Mouse (Mus musculus): ENCODE measurements around the gene Idua. TPM values are rescaled to one million over a fixed set of nuclear protein-coding genes. Genes with fewer than 3 reads are reported as not detected.

The Idua gene
- polyA plus RNA-seq, 1 experiment from 2014 or later: 11.1 TPM

GRCm38 (mm10) chr5:108645651-108646342, 14.3 kb upstream of the Idua start:
- H3K4me3 ChIP-seq (replicated peaks): no peak overlapping the region
- H3K36me3 ChIP-seq: peaks cover 92% of the 10 kb centered on the region
- no peak overlapping the region for H3K4me2 ChIP-seq
- H3K27ac ChIP-seq: no peak overlapping the region
- no peaks in the 10 kb centered on the region for H3K27me3 ChIP-seq
- no peaks in the 10 kb centered on the region for H3K4me1 ChIP-seq
- no peaks in the 10 kb centered on the region for H3K9me3 ChIP-seq (replicated peaks)
- no peak for ATAC-seq (replicated peaks; ENCODE audit: low FRiP score)
- H3K9ac ChIP-seq: no peak overlapping the region
- WGBS: 93% methylated on average over 9 of the region's 9 CpGs

GRCm38 (mm10) chr5:108646343-108646660, 13.8 kb upstream of the Idua start:
- no peak for ATAC-seq (replicated peaks; ENCODE audit: low FRiP score)
- H3K4me3 ChIP-seq (replicated peaks): no peak overlapping the region
- no peak overlapping the region for H3K9ac ChIP-seq
- peaks cover 92% of the 10 kb centered on the region for H3K36me3 ChIP-seq
- no peak overlapping the region for H3K27ac ChIP-seq
- H3K4me2 ChIP-seq: no peak overlapping the region
- H3K27me3 ChIP-seq: no peaks in the 10 kb centered on the region
- WGBS: 91% methylated on average over 3 of the region's 3 CpGs
- no peaks in the 10 kb centered on the region for H3K4me1 ChIP-seq
- no peaks in the 10 kb centered on the region for H3K9me3 ChIP-seq (replicated peaks)

GRCm38 (mm10) chr5:108647311-108647710, 12.8 kb upstream of the Idua start:
- no peaks in the 10 kb centered on the region for H3K4me1 ChIP-seq
- H3K27ac ChIP-seq: no peak overlapping the region
- 85% methylated on average over 2 of the region's 2 CpGs for WGBS
- H3K9ac ChIP-seq: no peak overlapping the region
- no peak for ATAC-seq (replicated peaks; ENCODE audit: low FRiP score)
- H3K4me2 ChIP-seq: no peak overlapping the region
- H3K9me3 ChIP-seq (replicated peaks): no peaks in the 10 kb centered on the region
- H3K4me3 ChIP-seq (replicated peaks): no peak overlapping the region
- no peaks in the 10 kb centered on the region for H3K27me3 ChIP-seq
- H3K36me3 ChIP-seq: peaks cover 88% of the 10 kb centered on the region

- Histone ChIP-seq H3K27me3 (no peaks in the 10 kb centered on the region), H3K27ac (no peak overlapping the region), H3K9ac (no peak overlapping the region), H3K36me3 (peaks cover 88% of the 10 kb centered on the region), H3K4me1 (no peaks in the 10 kb centered on the region), H3K4me2 (no peak overlapping the region), H3K9me3 (replicated peaks) (no peaks in the 10 kb centered on the region), H3K4me3 (replicated peaks) (no peak overlapping the region)
- 90% methylated on average over 2 of the region's 2 CpGs for WGBS
- no peak for ATAC-seq (replicated peaks; ENCODE audit: low FRiP score)
These were observed 12.2 kb upstream of the Idua start for GRCm38 (mm10) chr5:108647820-108648465.

GRCm38 (mm10) chr5:108648937-108649576, 11.1 kb upstream of the Idua start:
- H3K36me3 ChIP-seq: peaks cover 88% of the 10 kb centered on the region
- no peaks in the 10 kb centered on the region for H3K27me3 ChIP-seq
- H3K9me3 ChIP-seq (replicated peaks): no peaks in the 10 kb centered on the region
- no peak overlapping the region for H3K27ac ChIP-seq
- H3K4me1 ChIP-seq: no peaks in the 10 kb centered on the region
- 96% methylated on average over 11 of the region's 11 CpGs for WGBS
- ATAC-seq (replicated peaks; ENCODE audit: low FRiP score): no peak
- no peak overlapping the region for H3K9ac ChIP-seq
- no peak overlapping the region for H3K4me2 ChIP-seq
- H3K4me3 ChIP-seq (replicated peaks): no peak overlapping the region

GRCm38 (mm10) chr5:108650341-108650740, 9.8 kb upstream of the Idua start:
- H3K27ac ChIP-seq: no peak overlapping the region
- no peak for ATAC-seq (replicated peaks; ENCODE audit: low FRiP score)
- H3K27me3 ChIP-seq: no peaks in the 10 kb centered on the region
- WGBS: 89% methylated on average over 7 of the region's 7 CpGs
- H3K4me1 ChIP-seq: no peaks in the 10 kb centered on the region
- no peak overlapping the region for H3K9ac ChIP-seq
- H3K4me3 ChIP-seq (replicated peaks): no peak overlapping the region
- H3K9me3 ChIP-seq (replicated peaks): no peaks in the 10 kb centered on the region
- H3K4me2 ChIP-seq: no peak overlapping the region
- peaks cover 89% of the 10 kb centered on the region for H3K36me3 ChIP-seq

- no peaks in the 10 kb centered on the region for H3K4me1 ChIP-seq
- no peaks in the 10 kb centered on the region for H3K27me3 ChIP-seq
These were observed 8.9 kb upstream of the Idua start for GRCm38 (mm10) chr5:108651136-108651720.

GRCm38 (mm10) chr5:108651823-108652222, 8.3 kb upstream of the Idua start:
- no peak overlapping the region for H3K9ac ChIP-seq
- peak; percentile 75; the same call in 1 of the 2 replicates for ATAC-seq (replicated peaks; ENCODE audit: low FRiP score)
- no peaks in the 10 kb centered on the region for H3K9me3 ChIP-seq (replicated peaks)
- 57% methylated on average over 1 of the region's 1 CpGs for WGBS
- no peak overlapping the region for H3K27ac ChIP-seq
- H3K4me3 ChIP-seq (replicated peaks): no peak overlapping the region
- no peaks in the 10 kb centered on the region for H3K4me1 ChIP-seq
- no peak overlapping the region for H3K4me2 ChIP-seq
- H3K36me3 ChIP-seq: peaks cover 89% of the 10 kb centered on the region
- no peaks in the 10 kb centered on the region for H3K27me3 ChIP-seq

More at GRCm38 (mm10) chr5:108651136-108651720, 8.9 kb upstream of the Idua start:
- Histone ChIP-seq H3K4me2 (no peak overlapping the region), H3K9ac (no peak overlapping the region), H3K36me3 (peaks cover 89% of the 10 kb centered on the region), H3K27ac (no peak overlapping the region), H3K4me3 (replicated peaks) (no peak overlapping the region), H3K9me3 (replicated peaks) (no peaks in the 10 kb centered on the region)
- WGBS: 82% methylated on average over 5 of the region's 5 CpGs
- ATAC-seq (replicated peaks; ENCODE audit: low FRiP score): 0 out of 2 replicates have a peak, but pooled peaks have one; percentile 10

GRCm38 (mm10) chr5:108653341-108653740, 6.8 kb upstream of the Idua start:
- no peaks in the 10 kb centered on the region for H3K9me3 ChIP-seq (replicated peaks)
- H3K27ac ChIP-seq: no peak overlapping the region
- H3K36me3 ChIP-seq: peaks cover 84% of the 10 kb centered on the region
- no peak for ATAC-seq (replicated peaks; ENCODE audit: low FRiP score)
- no peak overlapping the region for H3K4me2 ChIP-seq
- H3K27me3 ChIP-seq: no peaks in the 10 kb centered on the region
- no peak overlapping the region for H3K4me3 ChIP-seq (replicated peaks)
- no peaks in the 10 kb centered on the region for H3K4me1 ChIP-seq
- WGBS: 91% methylated on average over 6 of the region's 6 CpGs
- H3K9ac ChIP-seq: no peak overlapping the region

- H3K4me2 ChIP-seq: no peak overlapping the region
- H3K36me3 ChIP-seq: peaks cover 72% of the 10 kb centered on the region
- H3K9me3 ChIP-seq (replicated peaks): no peaks in the 10 kb centered on the region
- no peaks in the 10 kb centered on the region for H3K27me3 ChIP-seq
- ATAC-seq (replicated peaks; ENCODE audit: low FRiP score): no peak
- H3K27ac ChIP-seq: no peak overlapping the region
- H3K4me1 ChIP-seq: peaks cover 6% of the 10 kb centered on the region
- H3K4me3 ChIP-seq (replicated peaks): no peak overlapping the region
- no peak overlapping the region for H3K9ac ChIP-seq
- WGBS: 92% methylated on average over 10 of the region's 10 CpGs
These were observed 5.6 kb upstream of the Idua start for GRCm38 (mm10) chr5:108654444-108654990.

- Histone ChIP-seq H3K27me3 (no peaks in the 10 kb centered on the region), H3K9me3 (replicated peaks) (no peaks in the 10 kb centered on the region), H3K4me1 (peaks cover 14% of the 10 kb centered on the region), H3K27ac (no peak overlapping the region), H3K36me3 (peaks cover 63% of the 10 kb centered on the region), H3K4me3 (replicated peaks) (no peak overlapping the region), H3K4me2 (no peak overlapping the region), H3K9ac (no peak overlapping the region)
- 96% methylated on average over 9 of the region's 9 CpGs for WGBS
- ATAC-seq (replicated peaks; ENCODE audit: low FRiP score): no peak
These were observed 4.8 kb upstream of the Idua start for GRCm38 (mm10) chr5:108655381-108655780.

Measured in kidney, embryonic 15.5 days (tissue).